Mouse (Mus musculus): ENCODE measurements around the gene Hepacam2. TPM values are rescaled to one million over a fixed set of nuclear protein-coding genes. Genes with fewer than 3 reads are reported as not detected.
A peak's percentile ranks its signal among the peaks of the same experiment; 100 is the strongest.

Hepacam2 gene
- polyA plus RNA-seq (2014; fragmentation: Nextera tagmentation; extraction: Ambion mirVana), result 2.5 and 2.9 TPM in 2 replicates

- no peaks in the 10 kb centered on the region for H3K27me3 ChIP-seq (ENCODE audit: control insufficient read depth, insufficient read depth, low read length)
- 1% methylated on average over 28 of the region's 28 CpGs for WGBS
- peak within 1 kb of the TSS; percentile 65 for H3K4me3 ChIP-seq (replicated peaks; ENCODE audit: low read depth, low read length)
- H3K36me3 ChIP-seq (ENCODE audit: control insufficient read depth, insufficient read depth, low read length), result no peaks in the 10 kb centered on the region
- ATAC-seq (ENCODE audit: low FRiP score, low TSS enrichment), result peak; percentile 99
- DNase-seq, result peak; percentile 97
- peaks cover 11% of the 10 kb centered on the region; the same call in 1 of the 2 replicates for H3K4me1 ChIP-seq (ENCODE audit: control insufficient read depth, insufficient read depth, low read length)
- peak within 1 kb of the TSS; percentile 64 for H3K9ac ChIP-seq (replicated peaks; ENCODE audit: low read length)
- H3K9me3 ChIP-seq (ENCODE audit: control insufficient read depth, low read length), result no peaks in the 10 kb centered on the region
- peak within 1 kb of the TSS; percentile 74 for H3K4me2 ChIP-seq (ENCODE audit: low read length)
- H3K27ac ChIP-seq (replicated peaks; ENCODE audit: low read depth, low read length), result no peak within 1 kb of the TSS
Observed at GRCm38 (mm10) chr6:3498162-3498848, at the start of gene Hepacam2, which contains the start of gene Vps50. Gene Hepacam2 (minus strand): TSS chr6:3498298. Gene Vps50 (plus strand): TSS chr6:3498382.

DNA sequence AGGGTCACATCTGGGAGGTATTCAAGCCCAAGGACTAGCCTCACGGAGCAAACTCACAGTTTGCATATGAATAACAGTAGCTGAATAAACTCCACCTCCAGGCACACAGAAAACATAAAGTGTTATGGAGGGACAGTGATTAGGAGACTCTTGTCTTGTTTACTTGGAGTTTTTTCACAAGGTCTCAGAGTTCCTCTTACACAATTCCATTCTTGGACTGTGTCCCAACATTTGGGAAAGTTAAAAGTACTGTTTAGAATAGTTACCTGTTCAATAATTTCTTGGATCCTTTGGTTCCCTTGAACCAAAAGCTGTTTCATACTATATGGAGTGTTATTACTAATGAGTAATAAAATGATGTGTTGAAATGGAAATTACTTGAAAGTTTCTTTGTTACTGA lies 46.9 kb upstream of the Hepacam2 start:
- H3K4me3 ChIP-seq (replicated peaks; ENCODE audit: low read depth, low read length), result no peak overlapping the region
- H3K9me3 ChIP-seq (ENCODE audit: control insufficient read depth, low read length), result no peaks in the 10 kb centered on the region
- WGBS, result 43% methylated on average over 1 of the region's 1 CpGs
- H3K27me3 ChIP-seq (ENCODE audit: control insufficient read depth, insufficient read depth, low read length), result no peaks in the 10 kb centered on the region
- no peak overlapping the region for H3K9ac ChIP-seq (replicated peaks; ENCODE audit: low read length)
- no peaks in the 10 kb centered on the region for H3K4me1 ChIP-seq (ENCODE audit: control insufficient read depth, insufficient read depth, low read length)
- ATAC-seq (ENCODE audit: low FRiP score, low TSS enrichment) (no peak), DNase-seq (no peak)
- no peak overlapping the region for H3K27ac ChIP-seq (replicated peaks; ENCODE audit: low read depth, low read length)
- H3K36me3 ChIP-seq (ENCODE audit: control insufficient read depth, insufficient read depth, low read length), result 0 out of 2 replicates have a peak, but pooled peaks cover 4% of the 10 kb centered on the region
- H3K4me2 ChIP-seq (ENCODE audit: low read length), result no peak overlapping the region

- ATAC-seq (ENCODE audit: low FRiP score, low TSS enrichment) (no peak), DNase-seq (no peak)
- Histone ChIP-seq H3K4me1 (ENCODE audit: control insufficient read depth, insufficient read depth, low read length) (no peaks in the 10 kb centered on the region), H3K4me2 (ENCODE audit: low read length) (no peak overlapping the region), H3K27ac (replicated peaks; ENCODE audit: low read depth, low read length) (no peak overlapping the region), H3K36me3 (ENCODE audit: control insufficient read depth, insufficient read depth, low read length) (0 out of 2 replicates have a peak, but pooled peaks cover 4% of the 10 kb centered on the region), H3K9ac (replicated peaks; ENCODE audit: low read length) (no peak overlapping the region), H3K27me3 (ENCODE audit: control insufficient read depth, insufficient read depth, low read length) (no peaks in the 10 kb centered on the region), H3K9me3 (ENCODE audit: control insufficient read depth, low read length) (no peaks in the 10 kb centered on the region), H3K4me3 (replicated peaks; ENCODE audit: low read depth, low read length) (no peak overlapping the region)
- WGBS, result 83% methylated on average over 4 of the region's 4 CpGs
Observed at GRCm38 (mm10) chr6:3543862-3544261, 45.8 kb upstream of the Hepacam2 start.

- 0 out of 2 replicates have a peak, but pooled peaks cover 2% of the 10 kb centered on the region for H3K36me3 ChIP-seq (ENCODE audit: control insufficient read depth, insufficient read depth, low read length)
- WGBS, result 88% methylated on average over 2 of the region's 2 CpGs
- no peaks in the 10 kb centered on the region for H3K27me3 ChIP-seq (ENCODE audit: control insufficient read depth, insufficient read depth, low read length)
- no peaks in the 10 kb centered on the region for H3K4me1 ChIP-seq (ENCODE audit: control insufficient read depth, insufficient read depth, low read length)
- no peak overlapping the region for H3K4me3 ChIP-seq (replicated peaks; ENCODE audit: low read depth, low read length)
- no peak overlapping the region for H3K27ac ChIP-seq (replicated peaks; ENCODE audit: low read depth, low read length)
- H3K4me2 ChIP-seq (ENCODE audit: low read length), result no peak overlapping the region
- no peak overlapping the region for H3K9ac ChIP-seq (replicated peaks; ENCODE audit: low read length)
- no peaks in the 10 kb centered on the region for H3K9me3 ChIP-seq (ENCODE audit: control insufficient read depth, low read length)
- DNase-seq, result no peak
- no peak for ATAC-seq (ENCODE audit: low FRiP score, low TSS enrichment)
Observed at GRCm38 (mm10) chr6:3539470-3539869, 41.4 kb upstream of the Hepacam2 start.

GRCm38 (mm10) chr6:3536048-3536447 lies 38.0 kb upstream of the Hepacam2 start:
- 39% methylated on average over 1 of the region's 1 CpGs for WGBS
- ATAC-seq (ENCODE audit: low FRiP score, low TSS enrichment) (peak; percentile 37; the same call in 1 of the 2 replicates), DNase-seq (no peak)
- Histone ChIP-seq H3K4me2 (ENCODE audit: low read length) (no peak overlapping the region), H3K27me3 (ENCODE audit: control insufficient read depth, insufficient read depth, low read length) (no peaks in the 10 kb centered on the region), H3K9me3 (ENCODE audit: control insufficient read depth, low read length) (no peaks in the 10 kb centered on the region), H3K4me1 (ENCODE audit: control insufficient read depth, insufficient read depth, low read length) (no peaks in the 10 kb centered on the region), H3K4me3 (replicated peaks; ENCODE audit: low read depth, low read length) (no peak overlapping the region), H3K27ac (replicated peaks; ENCODE audit: low read depth, low read length) (no peak overlapping the region), H3K36me3 (ENCODE audit: control insufficient read depth, insufficient read depth, low read length) (0 out of 2 replicates have a peak, but pooled peaks cover 2% of the 10 kb centered on the region), H3K9ac (replicated peaks; ENCODE audit: low read length) (no peak overlapping the region)

- peak; percentile 38 for DNase-seq
- Histone ChIP-seq H3K9me3 (ENCODE audit: control insufficient read depth, low read length) (no peaks in the 10 kb centered on the region), H3K4me1 (ENCODE audit: control insufficient read depth, insufficient read depth, low read length) (no peaks in the 10 kb centered on the region), H3K9ac (replicated peaks; ENCODE audit: low read length) (no peak overlapping the region), H3K4me2 (ENCODE audit: low read length) (no peak overlapping the region), H3K4me3 (replicated peaks; ENCODE audit: low read depth, low read length) (no peak overlapping the region), H3K36me3 (ENCODE audit: control insufficient read depth, insufficient read depth, low read length) (0 out of 2 replicates have a peak, but pooled peaks cover 2% of the 10 kb centered on the region), H3K27me3 (ENCODE audit: control insufficient read depth, insufficient read depth, low read length) (no peaks in the 10 kb centered on the region), H3K27ac (replicated peaks; ENCODE audit: low read depth, low read length) (no peak overlapping the region)
- no peak for ATAC-seq (ENCODE audit: low FRiP score, low TSS enrichment)
- 4% methylated on average over 5 of the region's 5 CpGs for WGBS
Observed at GRCm38 (mm10) chr6:3531445-3531844, 33.3 kb upstream of the Hepacam2 start.

GRCm38 (mm10) chr6:3528198-3528597 lies 30.1 kb upstream of the Hepacam2 start:
- Histone ChIP-seq H3K27ac (replicated peaks; ENCODE audit: low read depth, low read length) (no peak overlapping the region), H3K27me3 (ENCODE audit: control insufficient read depth, insufficient read depth, low read length) (no peaks in the 10 kb centered on the region), H3K4me3 (replicated peaks; ENCODE audit: low read depth, low read length) (no peak overlapping the region), H3K4me1 (ENCODE audit: control insufficient read depth, insufficient read depth, low read length) (no peaks in the 10 kb centered on the region), H3K9ac (replicated peaks; ENCODE audit: low read length) (no peak overlapping the region), H3K36me3 (ENCODE audit: control insufficient read depth, insufficient read depth, low read length) (no peaks in the 10 kb centered on the region), H3K9me3 (ENCODE audit: control insufficient read depth, low read length) (no peaks in the 10 kb centered on the region), H3K4me2 (ENCODE audit: low read length) (no peak overlapping the region)
- no peak for DNase-seq
- 95% methylated on average over 4 of the region's 4 CpGs for WGBS
- no peak for ATAC-seq (ENCODE audit: low FRiP score, low TSS enrichment)

DNA sequence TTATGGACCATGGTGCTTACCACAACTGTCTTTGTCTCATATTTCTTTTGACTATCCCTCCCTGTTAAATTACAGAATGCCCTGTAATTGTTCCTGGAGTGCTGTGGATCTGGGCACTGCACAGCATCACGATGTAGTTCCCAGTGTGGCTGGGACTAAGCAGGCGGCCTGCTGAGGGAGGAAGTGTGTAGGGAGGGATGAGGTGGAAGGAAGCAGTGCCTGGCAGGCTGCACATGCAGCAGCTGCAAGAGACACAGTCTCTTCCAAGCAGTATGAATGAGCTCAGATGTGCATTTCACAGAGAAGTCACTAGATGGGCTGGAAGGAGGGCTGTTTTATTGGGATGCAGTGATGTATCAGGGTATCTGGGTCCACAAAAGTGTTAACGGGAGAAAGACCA lies 14.5 kb upstream of the Hepacam2 start:
- peak overlapping the region; percentile 71 for H3K27ac ChIP-seq (replicated peaks; ENCODE audit: low read depth, low read length)
- DNase-seq (peak; percentile 59), ATAC-seq (ENCODE audit: low FRiP score, low TSS enrichment) (peak; percentile 64)
- peaks cover 17% of the 10 kb centered on the region for H3K4me1 ChIP-seq (ENCODE audit: control insufficient read depth, insufficient read depth, low read length)
- H3K9me3 ChIP-seq (ENCODE audit: control insufficient read depth, low read length), result no peaks in the 10 kb centered on the region
- 0 out of 2 replicates have a peak overlapping the region, but pooled peaks have one; percentile 29 for H3K9ac ChIP-seq (replicated peaks; ENCODE audit: low read length)
- 47% methylated on average over 3 of the region's 3 CpGs for WGBS
- no peak overlapping the region for H3K4me2 ChIP-seq (ENCODE audit: low read length)
- peaks cover under 1% of the 10 kb centered on the region; the same call in 1 of the 2 replicates for H3K36me3 ChIP-seq (ENCODE audit: control insufficient read depth, insufficient read depth, low read length)
- no peak overlapping the region for H3K4me3 ChIP-seq (replicated peaks; ENCODE audit: low read depth, low read length)
- no peaks in the 10 kb centered on the region for H3K27me3 ChIP-seq (ENCODE audit: control insufficient read depth, insufficient read depth, low read length)

GRCm38 (mm10) chr6:3511612-3512011 lies 13.5 kb upstream of the Hepacam2 start:
- Histone ChIP-seq H3K9ac (replicated peaks; ENCODE audit: low read length) (peak overlapping the region; percentile 42), H3K27ac (replicated peaks; ENCODE audit: low read depth, low read length) (peak overlapping the region; percentile 82), H3K36me3 (ENCODE audit: control insufficient read depth, insufficient read depth, low read length) (no peaks in the 10 kb centered on the region), H3K4me3 (replicated peaks; ENCODE audit: low read depth, low read length) (0 out of 2 replicates have a peak overlapping the region, but pooled peaks have one; percentile 8), H3K27me3 (ENCODE audit: control insufficient read depth, insufficient read depth, low read length) (no peaks in the 10 kb centered on the region), H3K4me1 (ENCODE audit: control insufficient read depth, insufficient read depth, low read length) (peaks cover 17% of the 10 kb centered on the region), H3K9me3 (ENCODE audit: control insufficient read depth, low read length) (no peaks in the 10 kb centered on the region), H3K4me2 (ENCODE audit: low read length) (peak overlapping the region; percentile 40)
- ATAC-seq (ENCODE audit: low FRiP score, low TSS enrichment) (peak; percentile 63; the same call in 1 of the 2 replicates), DNase-seq (peak; percentile 68)
- 30% methylated on average over 11 of the region's 11 CpGs for WGBS
